Mouse (Mus musculus) olfactory bulb, adult 2 months (tissue): ENCODE measurements around the gene Tesk2.

Source experiments
- CTCF ChIP-seq: fragments of 200-500 bp; IDR thresholded peaks from 2 replicates; pipeline ENCODE4 v1.5.1; 2012; ENCODE audit warnings: low read depth, mild to moderate bottlenecking, low read length, moderate library complexity; ENCODE audit not compliant: insufficient read depth
- POLR2A ChIP-seq: fragments of 200-500 bp; IDR thresholded peaks from 2 replicates; pipeline ENCODE4 v1.6.1; 2012; ENCODE audit warnings: mild to moderate bottlenecking, low read depth, low read length, moderate library complexity; ENCODE audit not compliant: insufficient read depth

DNA sequence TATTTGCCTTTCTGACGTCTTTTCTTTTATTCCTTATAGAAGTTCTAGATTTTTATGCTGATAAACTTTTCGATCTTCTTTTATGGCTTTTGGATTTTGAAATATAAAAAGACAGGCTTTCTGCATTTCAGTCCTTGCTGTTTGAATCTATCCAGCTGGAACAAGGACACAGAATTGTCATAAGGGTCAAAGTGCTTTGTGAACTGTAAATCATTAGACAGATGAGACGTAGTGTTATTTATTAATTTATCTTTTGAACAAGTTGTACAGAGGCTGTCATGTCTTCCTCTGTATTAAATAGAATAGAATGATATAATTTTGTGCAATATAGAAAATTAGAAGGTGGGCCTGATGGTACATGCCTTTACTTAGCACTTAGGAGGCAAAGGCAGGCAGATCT is 6.7 kb downstream of the Tesk2 start:
- TF ChIP-seq POLR2A = no peak
- TF ChIP-seq CTCF = no peak
